Mouse (Mus musculus): ENCODE data around the gene H2-M10.5.
"Not testable (repeated sequence)": the region's sequence is repeated elsewhere in the genome, so short reads cannot be mapped to it uniquely, and the experiment has no call there.

Gene H2-M10.5

DNA sequence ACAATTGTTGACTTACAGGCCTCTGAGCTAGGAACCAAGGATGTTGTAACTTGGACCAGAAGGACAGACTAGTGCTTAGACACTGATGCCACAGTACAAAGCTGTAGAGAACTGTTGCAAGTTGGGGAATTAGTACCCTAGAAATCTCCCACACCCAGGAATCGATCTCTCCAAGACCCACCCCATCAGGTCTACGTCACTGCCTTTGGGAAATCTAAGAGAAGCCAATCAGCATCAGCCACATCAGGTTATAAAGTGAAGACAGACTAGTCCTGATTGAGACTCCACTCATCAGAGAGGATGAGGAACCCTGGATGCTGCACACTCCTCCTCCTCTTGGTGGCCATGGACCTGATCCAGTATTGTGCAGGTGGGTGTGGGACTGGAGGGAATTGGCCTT lies at the start of gene H2-M10.5:
H2-M10.5 (plus strand) TSS at position 301 of the 400 bp plus-strand sequence.
- DNase-seq (ENCODE audit: extremely low read depth, low read depth, low spot score): not testable (repeated sequence)

DNA sequence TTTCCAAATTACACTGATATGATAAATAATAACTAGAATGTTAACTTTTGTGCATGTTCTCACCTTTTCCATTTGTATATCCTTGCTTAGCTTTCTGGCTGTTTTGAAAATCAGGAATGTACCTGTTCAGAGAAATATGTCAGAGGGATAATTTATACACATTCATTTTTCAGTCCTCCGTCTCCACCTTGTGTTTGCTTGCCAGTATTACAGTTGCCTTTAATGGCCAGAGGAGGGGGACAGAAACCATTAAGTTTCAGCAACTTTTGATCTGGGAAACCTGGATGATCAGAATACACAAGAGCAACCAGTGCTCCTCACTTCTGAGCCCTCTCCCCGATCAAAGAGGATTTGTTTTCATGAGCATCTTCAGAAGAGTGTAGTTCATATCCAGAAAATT lies 46.7 kb upstream of the H2-M10.5 start:
- DNase-seq (ENCODE audit: extremely low read depth, low read depth, low spot score): no peak

DNA sequence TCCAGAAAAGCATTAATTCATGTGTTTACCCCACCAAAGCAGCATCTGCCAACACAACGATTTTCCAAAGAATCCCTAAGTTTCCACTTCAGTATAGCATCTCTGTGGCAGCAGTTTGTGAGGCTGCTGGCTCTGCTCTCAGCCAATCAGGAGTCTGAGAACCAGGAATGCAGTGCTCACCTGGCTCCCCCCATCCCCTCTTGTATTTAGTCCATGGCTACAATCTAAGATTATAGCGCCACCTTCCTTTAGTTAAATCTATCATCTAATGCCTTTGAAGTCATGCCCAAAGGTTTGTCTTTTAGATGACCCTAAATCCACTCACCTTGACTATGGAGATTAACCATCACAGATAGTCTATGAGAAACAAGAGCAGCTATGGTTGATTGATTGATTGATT lies 8.9 kb upstream of the H2-M10.5 start:
- DNase-seq (ENCODE audit: extremely low read depth, low read depth, low spot score): no peak

DNA sequence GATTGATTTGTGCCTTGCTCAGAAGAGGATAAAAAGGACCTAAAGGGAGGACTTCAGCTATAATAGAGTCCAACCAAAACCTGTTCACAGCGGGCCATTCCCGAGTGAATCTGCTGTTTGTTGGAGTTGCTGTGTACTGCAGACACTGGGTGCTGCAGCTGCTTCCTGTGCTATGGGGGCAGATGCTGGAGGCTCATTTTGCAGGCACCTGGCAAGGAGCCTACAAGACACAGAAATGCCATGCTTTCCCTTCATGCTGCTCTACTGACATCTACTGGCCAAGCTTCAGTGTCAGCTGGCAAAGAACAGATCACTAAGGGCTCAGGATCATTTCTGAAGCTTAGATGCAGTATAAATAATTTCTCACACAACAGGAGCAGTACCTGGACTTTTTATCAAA lies 8.5 kb upstream of the H2-M10.5 start:
- not testable (repeated sequence) for DNase-seq (ENCODE audit: extremely low read depth, low read depth, low spot score)

DNA sequence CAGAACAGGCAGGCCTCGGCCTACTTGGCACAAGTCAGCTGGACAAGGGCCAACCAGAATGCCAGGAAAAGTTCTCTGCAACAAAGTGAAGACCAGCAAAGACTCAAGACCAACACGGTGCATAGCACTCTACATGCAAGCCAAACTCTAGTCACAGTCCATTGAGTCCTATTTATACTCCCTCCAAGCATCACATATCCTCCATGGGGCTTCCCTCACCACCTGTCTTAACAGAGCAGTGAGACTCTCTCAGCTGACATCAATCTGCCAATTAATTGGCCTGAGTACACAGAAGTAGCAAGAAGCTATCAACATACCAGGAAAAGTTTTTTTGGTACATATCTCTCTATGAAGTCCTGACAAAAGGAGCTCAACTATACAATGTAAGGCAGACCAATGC lies 7.3 kb upstream of the H2-M10.5 start:
- DNase-seq (ENCODE audit: extremely low read depth, low read depth, low spot score): not testable (repeated sequence)

DNA sequence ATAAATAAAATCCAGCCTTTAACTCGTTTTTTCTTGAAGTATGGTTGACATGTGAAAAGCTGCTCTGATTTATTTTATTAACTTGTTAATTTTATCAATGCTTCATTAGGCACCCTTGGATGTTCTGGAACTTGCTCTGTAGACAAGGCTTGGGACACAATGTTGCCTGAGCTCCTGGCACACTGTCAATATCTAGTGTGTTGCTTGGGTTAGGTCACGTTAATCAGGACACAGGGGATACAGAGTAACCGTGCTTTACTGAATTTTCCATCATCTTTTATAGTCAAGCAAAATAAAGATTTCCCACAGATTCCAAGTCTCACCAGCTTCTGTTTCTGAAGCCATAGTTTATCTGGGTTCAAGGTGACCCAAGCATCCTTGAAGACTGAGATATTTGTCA lies 8.8 kb downstream of the H2-M10.5 start:
- DNase-seq (ENCODE audit: extremely low read depth, low read depth, low spot score): no peak

DNA sequence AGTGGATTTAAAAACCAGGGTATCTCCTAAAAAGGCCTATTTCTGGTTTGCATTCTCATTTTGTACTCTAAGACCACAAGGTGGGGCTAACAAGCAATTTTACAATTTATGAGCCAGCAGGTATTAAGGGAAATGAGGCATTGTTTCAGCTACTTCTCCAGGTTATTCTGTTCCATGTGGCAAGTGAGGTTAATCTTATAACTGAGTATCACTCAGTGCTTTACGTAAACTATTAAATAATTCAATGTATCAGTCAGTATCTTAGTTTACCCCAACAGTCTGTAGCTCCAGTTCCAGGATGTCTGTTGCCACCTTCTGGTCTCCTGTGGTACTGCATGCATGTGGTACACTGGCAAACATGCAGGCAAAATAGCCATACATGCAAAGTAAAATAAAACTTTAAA lies 13.8 kb downstream of the H2-M10.5 start:
- not testable (repeated sequence) for DNase-seq (ENCODE audit: extremely low read depth, low read depth, low spot score)

DNA sequence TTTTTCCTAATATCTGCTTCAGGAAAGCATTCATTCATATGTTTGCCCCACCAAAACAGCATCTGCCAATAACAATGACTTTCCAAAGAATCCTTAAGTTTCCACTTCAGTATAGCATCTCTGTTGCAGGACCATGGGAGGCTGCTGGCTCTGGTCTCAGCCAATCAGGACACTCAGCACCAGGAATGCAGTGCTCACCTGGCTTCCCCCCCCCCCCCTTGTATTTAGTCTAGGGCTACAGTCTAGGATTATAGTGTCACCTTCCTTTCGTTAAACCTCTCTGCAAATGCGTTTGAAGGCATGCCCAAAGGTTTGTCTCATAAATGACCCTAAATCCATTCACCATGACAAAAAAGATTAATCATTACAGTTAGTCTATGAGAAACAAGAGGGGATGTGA lies 15.6 kb downstream of the H2-M10.5 start:
- no peak for DNase-seq (ENCODE audit: extremely low read depth, low read depth, low spot score)

DNA sequence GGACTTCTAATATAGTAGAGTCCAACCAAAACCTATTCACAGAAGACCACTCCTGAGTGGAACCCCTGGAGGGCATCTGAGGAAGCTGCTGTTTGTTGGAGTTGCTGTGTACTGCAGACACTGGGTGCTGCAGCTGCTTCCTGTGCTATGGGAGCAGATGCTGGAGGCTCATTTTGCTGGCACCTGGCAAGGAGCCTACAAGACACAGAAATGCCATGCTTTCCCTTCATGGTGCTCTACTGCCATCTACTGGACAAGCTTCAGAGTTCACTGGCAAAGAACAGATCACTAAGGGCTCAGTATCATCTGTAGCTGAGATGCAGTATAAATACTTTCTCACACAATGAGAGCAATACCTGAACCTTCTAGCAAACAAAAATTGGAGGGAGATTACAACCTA lies 16.1 kb downstream of the H2-M10.5 start:
- DNase-seq (ENCODE audit: extremely low read depth, low read depth, low spot score): not testable (repeated sequence)

DNA sequence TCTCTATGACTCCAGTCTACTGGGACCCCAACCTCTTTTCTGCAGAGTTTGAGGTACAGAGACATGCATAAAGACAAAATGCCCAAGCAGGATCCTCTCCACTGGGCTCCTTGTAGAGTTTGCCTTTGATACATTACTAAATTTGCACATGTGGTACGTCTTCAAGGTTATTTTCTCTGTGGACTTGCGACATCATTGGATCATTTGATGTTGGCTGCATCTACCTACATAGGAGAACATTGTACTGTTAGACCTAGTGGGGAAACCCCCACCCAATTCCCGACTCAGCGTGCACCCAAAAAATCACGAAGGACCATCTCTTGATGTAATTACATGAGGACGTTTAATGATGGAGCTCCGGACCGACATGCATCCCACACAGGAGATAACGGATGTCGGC lies 26.8 kb downstream of the H2-M10.5 start:
- DNase-seq (ENCODE audit: extremely low read depth, low read depth, low spot score): no peak

DNA sequence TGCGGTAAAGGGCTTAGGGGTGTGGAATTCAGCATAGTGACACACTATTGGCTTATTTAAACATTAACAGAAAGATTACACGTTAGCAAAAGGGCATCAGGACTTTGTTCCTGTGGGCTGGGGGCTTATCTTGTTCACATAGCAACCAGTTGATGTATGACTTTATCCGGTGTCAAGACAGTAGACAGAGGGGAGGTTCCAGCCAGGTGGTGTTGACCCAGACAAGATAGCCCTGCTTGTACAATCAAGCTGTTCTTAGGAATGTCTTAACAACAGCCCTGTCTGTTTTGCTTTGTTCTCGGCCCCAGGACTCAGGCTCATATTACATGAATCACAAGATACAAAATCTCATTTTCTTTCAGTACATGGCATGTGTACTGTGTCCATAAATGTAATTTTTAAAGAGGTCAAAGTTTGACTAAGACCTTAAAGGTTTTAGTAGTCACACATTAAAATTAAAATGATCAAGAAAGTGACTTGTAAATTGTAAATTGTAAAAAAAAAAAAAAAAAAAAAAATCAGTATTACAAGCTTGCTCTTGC lies 27.3 kb downstream of the H2-M10.5 start:
- not testable (repeated sequence) for DNase-seq (ENCODE audit: extremely low read depth, low read depth, low spot score)

DNA sequence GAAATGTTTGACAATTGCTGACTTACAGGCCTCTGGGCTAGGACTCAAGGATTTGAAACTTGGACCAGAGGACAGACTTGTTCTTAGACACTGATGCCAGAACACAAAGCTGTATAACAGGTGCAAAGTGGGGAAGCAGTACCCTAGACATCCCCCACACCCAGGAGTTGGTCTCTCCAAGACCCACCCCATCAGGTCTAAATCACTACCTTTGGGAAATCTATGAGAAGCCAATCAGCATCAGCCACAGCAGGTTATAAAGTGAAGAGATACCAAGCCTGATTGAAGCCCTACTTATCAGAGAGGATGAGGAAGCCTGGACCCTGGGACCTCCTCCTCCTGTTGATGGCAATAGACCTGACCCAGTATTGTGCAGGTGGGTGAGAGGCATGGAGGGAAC lies 39.2 kb downstream of the H2-M10.5 start, which contains the start of gene H2-M10.6:
H2-M10.6 (plus strand) TSS at position 301 of the 400 bp plus-strand sequence.
- DNase-seq (ENCODE audit: extremely low read depth, low read depth, low spot score): no peak

DNA sequence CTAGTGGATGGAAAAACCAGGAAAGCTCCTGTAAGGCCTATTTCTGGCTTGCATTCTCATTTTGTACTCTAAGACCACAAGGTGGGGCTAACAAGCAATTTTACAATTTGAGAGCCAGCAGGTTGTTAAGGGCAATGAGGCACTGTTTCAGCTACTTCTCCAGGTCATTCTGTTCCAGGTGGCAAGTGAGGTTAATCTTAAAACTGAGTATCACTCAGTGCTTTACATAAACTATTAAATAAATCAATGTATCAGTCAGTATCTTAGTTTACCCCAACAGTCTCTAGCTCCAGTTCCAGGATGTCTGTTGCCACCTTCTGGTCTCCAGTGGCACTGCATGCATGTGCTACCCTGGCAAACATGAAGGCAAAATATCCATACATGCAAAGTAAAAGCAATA lies 51.3 kb downstream of the H2-M10.5 start:
- DNase-seq (ENCODE audit: extremely low read depth, low read depth, low spot score): no peak

DNA sequence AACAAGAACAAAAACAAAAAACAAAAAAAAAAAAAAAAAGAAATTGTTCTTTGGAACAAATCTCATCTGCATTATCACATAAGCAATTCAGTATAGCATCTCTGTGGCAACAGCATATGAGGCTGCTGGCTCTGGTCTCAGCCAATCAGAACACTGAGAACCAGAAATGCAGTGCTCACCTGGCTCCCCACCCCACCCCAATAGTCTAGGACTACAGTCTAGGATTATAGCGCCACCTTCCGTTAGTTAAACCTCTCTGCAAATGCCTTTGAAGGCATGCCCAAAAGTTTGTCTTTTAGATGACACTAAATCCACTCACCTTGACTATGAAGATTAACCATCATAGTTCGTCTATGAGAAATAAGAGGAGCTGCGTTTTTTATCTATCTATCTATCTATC lies 52.8 kb downstream of the H2-M10.5 start:
- DNase-seq (ENCODE audit: extremely low read depth, low read depth, low spot score): no peak
